Mouse (Mus musculus) kidney, embryonic 15.5 days (tissue): Measurements from ENCODE around the gene Izumo2. TPM values are rescaled to one million over a fixed set of nuclear protein-coding genes. Genes with fewer than 3 reads are reported as not detected.

Experiments used
- ATAC-seq: fragments of 200-750 bp; cut with Nextera tagmentation; replicated peaks from 2 replicates; pipeline ENCODE4 v1.8.0; 2017; ENCODE audit warnings: moderate TSS enrichment; ENCODE audit not compliant: low FRiP score
- H3K27ac ChIP-seq: fragments of 300-500 bp; sonication (generic); 2 replicates; pipeline ENCODE4 v1.5.1; 2015; ENCODE audit warnings: mild to moderate bottlenecking, inconsistent platforms
- H3K27me3 ChIP-seq: fragments of 300-500 bp; sonication (generic); 2 replicates; pipeline ENCODE4 v1.6.1; 2015; ENCODE audit warnings: inconsistent platforms
- H3K36me3 ChIP-seq: fragments of 300-500 bp; sonication (generic); 2 replicates; pipeline ENCODE4 v1.6.1; 2015; ENCODE audit warnings: inconsistent platforms
- H3K4me1 ChIP-seq: fragments of 300-500 bp; sonication (generic); 2 replicates; pipeline ENCODE4 v1.6.1; 2015; ENCODE audit warnings: inconsistent platforms
- H3K4me2 ChIP-seq: fragments of 300-500 bp; sonication (generic); 2 replicates; pipeline ENCODE4 v1.6.1; 2015; ENCODE audit warnings: moderate library complexity, mild to moderate bottlenecking, inconsistent platforms
- H3K4me3 ChIP-seq: fragments of 300-500 bp; sonication (generic); replicated peaks from 2 replicates; pipeline ENCODE4 v1.5.1; 2015; ENCODE audit warnings: mild to moderate bottlenecking, inconsistent platforms
- H3K9ac ChIP-seq: fragments of 300-500 bp; sonication (generic); 2 replicates; pipeline ENCODE4 v1.6.1; 2015; ENCODE audit warnings: mild to moderate bottlenecking, inconsistent platforms
- H3K9me3 ChIP-seq: fragments of 300-500 bp; sonication (generic); replicated peaks from 2 replicates; pipeline ENCODE4 v1.6.1; 2016; ENCODE audit warnings: inconsistent platforms
- WGBS: fragments of 180-500 bp; shearing (Covaris S2); methylation state at CpG from one replicate; pipeline ENCODE4 v1.1.7; 2015; ENCODE audit warnings: mixed read lengths; 5-methylcytosine and 5-hydroxymethylcytosine counted together
- polyA plus RNA-seq: library from polyadenylated mRNA; unstranded; fragments of >200 nt; fragmentation: Nextera tagmentation; extraction: Ambion mirVana; gene quantifications from 2 replicates; pipeline ENCODE4 v1.2.1, GENCODE M21; 2015

The Izumo2 gene
- not detected in 2 replicates for polyA plus RNA-seq

GRCm38 (mm10) chr7:44708574-44708973 lies at the start of gene Izumo2:
Gene Izumo2, plus strand, starts transcription at chr7:44708742.
- Histone ChIP-seq H3K9ac (no peak within 1 kb of the TSS), H3K36me3 (no peaks in the 10 kb centered on the region), H3K4me3 (no peak within 1 kb of the TSS), H3K27ac (no peak within 1 kb of the TSS), H3K27me3 (no peaks in the 10 kb centered on the region), H3K4me1 (no peaks in the 10 kb centered on the region), H3K9me3 (0 out of 2 replicates have a peak, but pooled peaks cover 6% of the 10 kb centered on the region), H3K4me2 (no peak within 1 kb of the TSS)
- 71% methylated on average over 14 of the region's 14 CpGs for WGBS
- ATAC-seq, result no peak

- Histone ChIP-seq H3K9ac (no peak overlapping the region), H3K27me3 (no peaks in the 10 kb centered on the region), H3K27ac (no peak overlapping the region), H3K4me2 (no peak overlapping the region), H3K4me3 (no peak overlapping the region), H3K36me3 (no peaks in the 10 kb centered on the region), H3K9me3 (no peaks in the 10 kb centered on the region), H3K4me1 (no peaks in the 10 kb centered on the region)
- no peak for ATAC-seq
- WGBS, result 79% methylated on average over 5 of the region's 5 CpGs
Measured at GRCm38 (mm10) chr7:44661219-44661618, 47.3 kb upstream of the Izumo2 start.

DNA sequence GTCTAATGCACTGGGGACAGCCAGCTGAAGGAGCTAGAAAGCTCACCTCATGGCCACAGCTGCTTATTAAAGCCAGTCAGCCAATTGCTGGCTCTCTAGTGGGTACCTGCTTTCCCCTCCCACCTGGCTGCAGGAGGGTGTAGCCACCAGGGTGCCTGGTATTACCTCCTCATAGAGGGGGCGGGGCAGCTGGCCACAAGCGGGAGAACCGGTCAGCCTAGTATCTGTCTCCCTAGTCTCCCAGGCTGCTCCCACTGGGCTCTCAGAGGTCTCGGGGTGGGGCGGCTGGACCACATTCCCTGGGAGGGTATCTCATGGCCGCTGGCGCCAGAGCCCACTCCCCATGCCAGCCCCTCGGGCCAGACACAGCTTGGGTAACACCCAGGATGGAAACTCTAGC lies 46.4 kb upstream of the Izumo2 start:
- Histone ChIP-seq H3K9ac (no peak overlapping the region), H3K4me2 (peak overlapping the region; percentile 27; the same call in 1 of the 2 replicates), H3K27me3 (no peaks in the 10 kb centered on the region), H3K4me3 (no peak overlapping the region), H3K36me3 (no peaks in the 10 kb centered on the region), H3K27ac (peak overlapping the region; percentile 74), H3K9me3 (no peaks in the 10 kb centered on the region; the same call in 1 of the 2 replicates), H3K4me1 (no peaks in the 10 kb centered on the region)
- ATAC-seq, result peak; percentile 81; the same call in 1 of the 2 replicates
- 6% methylated on average over 8 of the region's 8 CpGs for WGBS

- Histone ChIP-seq H3K27me3 (no peaks in the 10 kb centered on the region), H3K27ac (peak overlapping the region; percentile 74), H3K9ac (no peak overlapping the region), H3K36me3 (no peaks in the 10 kb centered on the region), H3K4me3 (no peak overlapping the region), H3K9me3 (no peaks in the 10 kb centered on the region; the same call in 1 of the 2 replicates), H3K4me1 (no peaks in the 10 kb centered on the region), H3K4me2 (peak overlapping the region; percentile 27; the same call in 1 of the 2 replicates)
- WGBS, result 9% methylated on average over 3 of the region's 3 CpGs
- ATAC-seq, result peak; percentile 63; the same call in 1 of the 2 replicates
Measured at GRCm38 (mm10) chr7:44662569-44662968, 46.0 kb upstream of the Izumo2 start.

- Histone ChIP-seq H3K36me3 (no peaks in the 10 kb centered on the region), H3K9me3 (no peaks in the 10 kb centered on the region; the same call in 1 of the 2 replicates), H3K27me3 (no peaks in the 10 kb centered on the region), H3K9ac (no peak overlapping the region), H3K27ac (no peak overlapping the region), H3K4me3 (no peak overlapping the region), H3K4me2 (no peak overlapping the region), H3K4me1 (no peaks in the 10 kb centered on the region)
- 88% methylated on average over 5 of the region's 5 CpGs for WGBS
- ATAC-seq, result no peak
Measured at GRCm38 (mm10) chr7:44663546-44663945, 45.0 kb upstream of the Izumo2 start.

GRCm38 (mm10) chr7:44664731-44665130 lies 43.8 kb upstream of the Izumo2 start:
- H3K4me1 ChIP-seq, result peaks cover 3% of the 10 kb centered on the region; the same call in 1 of the 2 replicates
- H3K27ac ChIP-seq, result no peak overlapping the region
- H3K9me3 ChIP-seq, result no peaks in the 10 kb centered on the region; the same call in 1 of the 2 replicates
- H3K4me3 ChIP-seq, result no peak overlapping the region
- WGBS, result 36% methylated on average over 11 of the region's 11 CpGs
- no peak for ATAC-seq
- no peaks in the 10 kb centered on the region for H3K36me3 ChIP-seq
- H3K27me3 ChIP-seq, result peaks cover 5% of the 10 kb centered on the region
- no peak overlapping the region for H3K9ac ChIP-seq
- H3K4me2 ChIP-seq, result no peak overlapping the region

GRCm38 (mm10) chr7:44666462-44666861 lies 42.1 kb upstream of the Izumo2 start:
- no peak overlapping the region for H3K9ac ChIP-seq
- ATAC-seq, result no peak
- no peaks in the 10 kb centered on the region for H3K36me3 ChIP-seq
- no peak overlapping the region for H3K4me3 ChIP-seq
- H3K4me2 ChIP-seq, result no peak overlapping the region
- peaks cover 16% of the 10 kb centered on the region for H3K4me1 ChIP-seq
- no peak overlapping the region for H3K27ac ChIP-seq
- 81% methylated on average over 2 of the region's 2 CpGs for WGBS
- peaks cover 14% of the 10 kb centered on the region for H3K27me3 ChIP-seq
- H3K9me3 ChIP-seq, result no peaks in the 10 kb centered on the region; the same call in 1 of the 2 replicates

DNA sequence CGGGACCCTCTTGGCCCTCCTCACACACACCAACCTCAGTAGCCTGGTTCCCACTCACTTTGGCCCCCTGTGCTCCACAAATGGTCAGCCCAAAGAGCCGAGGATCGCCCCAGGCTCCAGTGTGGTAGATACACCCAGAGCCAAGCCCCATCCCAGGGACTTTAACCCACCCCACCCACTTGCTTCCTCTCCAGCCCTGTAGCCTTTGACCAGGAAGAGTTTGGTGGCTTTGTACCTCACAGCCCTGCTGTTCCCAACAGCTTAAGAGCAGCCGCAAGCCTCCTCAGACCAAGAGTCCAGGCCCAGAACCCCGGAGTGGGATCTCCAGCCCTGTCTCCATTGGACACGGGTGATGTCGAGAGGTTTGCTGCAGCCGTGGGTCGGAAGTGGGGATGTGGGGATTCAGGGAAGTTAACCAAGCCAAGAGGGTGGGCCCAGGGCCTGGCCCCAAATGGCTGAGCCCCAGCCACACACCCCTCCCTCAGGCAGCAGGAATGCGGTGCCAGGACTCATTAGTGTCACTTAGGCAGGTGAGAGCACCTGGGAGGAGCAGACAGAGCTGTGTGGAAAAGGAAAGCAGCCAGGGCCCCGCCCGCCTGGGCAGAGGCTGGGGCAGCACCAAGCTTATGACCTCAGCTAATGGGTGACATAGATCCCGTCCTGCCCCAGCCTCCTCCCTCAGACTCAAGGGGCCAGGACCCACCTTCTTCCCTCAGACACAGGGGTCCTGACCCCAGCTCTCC lies 40.4 kb upstream of the Izumo2 start:
- Histone ChIP-seq H3K4me3 (no peak overlapping the region), H3K4me2 (no peak overlapping the region), H3K9me3 (no peaks in the 10 kb centered on the region; the same call in 1 of the 2 replicates), H3K4me1 (peaks cover 16% of the 10 kb centered on the region), H3K27me3 (peaks cover 14% of the 10 kb centered on the region), H3K27ac (no peak overlapping the region), H3K36me3 (no peaks in the 10 kb centered on the region), H3K9ac (no peak overlapping the region)
- WGBS, result 66% methylated on average over 13 of the region's 13 CpGs
- ATAC-seq, result no peak

DNA sequence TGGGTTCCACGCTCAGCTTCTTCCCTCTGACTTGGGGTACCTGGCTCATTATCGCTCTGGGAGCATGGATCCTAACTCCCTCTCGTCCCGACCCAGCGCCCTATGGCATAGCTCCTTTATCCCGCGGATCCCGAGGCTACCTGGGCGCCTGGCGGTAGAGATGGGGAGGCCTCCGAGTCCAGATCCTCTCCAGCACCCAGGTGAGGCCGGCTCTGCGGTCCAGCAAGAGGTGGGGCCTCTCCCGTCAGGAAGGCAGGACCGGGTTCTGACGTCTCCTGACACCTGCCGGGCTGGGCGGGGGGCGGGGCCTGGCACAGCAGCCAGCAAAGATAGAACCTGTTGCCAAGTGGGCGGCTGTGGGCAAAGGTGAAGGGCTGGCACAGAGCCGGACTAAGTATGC lies 39.4 kb upstream of the Izumo2 start:
- Histone ChIP-seq H3K4me2 (no peak overlapping the region), H3K9ac (no peak overlapping the region), H3K36me3 (no peaks in the 10 kb centered on the region), H3K4me3 (no peak overlapping the region), H3K27me3 (peaks cover 14% of the 10 kb centered on the region), H3K9me3 (no peaks in the 10 kb centered on the region; the same call in 1 of the 2 replicates), H3K4me1 (peaks cover 16% of the 10 kb centered on the region), H3K27ac (no peak overlapping the region)
- WGBS, result 15% methylated on average over 21 of the region's 21 CpGs
- no peak for ATAC-seq

- H3K9me3 ChIP-seq, result no peaks in the 10 kb centered on the region; the same call in 1 of the 2 replicates
- H3K4me2 ChIP-seq, result peak within 1 kb of the TSS; percentile 53
- peaks cover 16% of the 10 kb centered on the region for H3K4me1 ChIP-seq
- H3K4me3 ChIP-seq, result peak within 1 kb of the TSS; percentile 37
- ATAC-seq, result peak; percentile 98
- WGBS, result under 1% methylated on average over 23 of the region's 23 CpGs
- H3K27me3 ChIP-seq, result peaks cover 14% of the 10 kb centered on the region
- H3K9ac ChIP-seq, result no peak within 1 kb of the TSS
- H3K36me3 ChIP-seq, result no peaks in the 10 kb centered on the region
- no peak within 1 kb of the TSS for H3K27ac ChIP-seq
Measured at GRCm38 (mm10) chr7:44670803-44671202, 37.7 kb upstream of the Izumo2 start, which contains the start of gene Myh14. Gene Myh14, minus strand, starts transcription at chr7:44670843.

GRCm38 (mm10) chr7:44672193-44672592 lies 36.3 kb upstream of the Izumo2 start:
- 70% methylated on average over 5 of the region's 5 CpGs for WGBS
- H3K27ac ChIP-seq, result no peak overlapping the region

DNA sequence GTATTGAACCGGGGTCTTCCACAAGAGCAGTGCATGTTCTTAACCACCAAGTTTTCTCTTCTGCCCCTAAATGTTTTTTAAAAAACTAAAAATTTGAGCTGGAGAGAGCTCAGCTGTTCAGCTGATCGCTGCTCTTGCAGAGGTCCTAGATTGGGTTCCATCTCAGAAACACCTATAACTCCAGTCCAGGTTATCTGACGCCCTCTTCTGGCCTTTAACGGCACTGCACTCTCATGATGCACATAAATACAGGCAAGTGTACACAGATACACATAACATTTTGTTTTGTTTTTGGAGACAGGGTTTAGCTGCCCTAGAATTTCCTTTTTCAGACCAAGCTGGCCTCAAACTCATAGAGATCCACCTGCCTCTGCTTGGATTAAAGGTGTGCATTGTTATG lies 34.0 kb upstream of the Izumo2 start:
- Histone ChIP-seq H3K4me2 (no peak overlapping the region), H3K36me3 (no peaks in the 10 kb centered on the region), H3K27ac (no peak overlapping the region), H3K4me3 (no peak overlapping the region), H3K9me3 (no peaks in the 10 kb centered on the region), H3K4me1 (peaks cover 13% of the 10 kb centered on the region), H3K27me3 (peaks cover 8% of the 10 kb centered on the region), H3K9ac (no peak overlapping the region)
- no peak for ATAC-seq
- WGBS, result 71% methylated on average over 4 of the region's 4 CpGs

More at GRCm38 (mm10) chr7:44672193-44672592, 36.3 kb upstream of the Izumo2 start:
- H3K4me3 ChIP-seq, result no peak overlapping the region
- H3K9me3 ChIP-seq, result no peaks in the 10 kb centered on the region
- no peak overlapping the region for H3K9ac ChIP-seq
- no peak overlapping the region for H3K4me2 ChIP-seq
- H3K36me3 ChIP-seq, result no peaks in the 10 kb centered on the region
- ATAC-seq, result no peak
- peaks cover 16% of the 10 kb centered on the region for H3K4me1 ChIP-seq
- H3K27me3 ChIP-seq, result peaks cover 14% of the 10 kb centered on the region
